Mouse (Mus musculus) hindbrain, embryonic 14.5 days (tissue): ENCODE measurements around the gene F830045P16Rik. TPM values are rescaled to one million over a fixed set of nuclear protein-coding genes. Genes with fewer than 3 reads are reported as not detected.

Experiments
- ATAC-seq: fragments of 200-750 bp; cut with Nextera tagmentation; 2 replicates; pipeline ENCODE4 v1.8.0; 2017; ENCODE audit warnings: moderate number of reproducible peaks, mild to moderate bottlenecking, moderate TSS enrichment, moderate library complexity; ENCODE audit not compliant: low FRiP score
- DNase-seq: peaks from one replicate; pipeline ENCODE4 v3.0.0-alpha.2; 2015; ENCODE audit warnings: low spot score
- H3K27ac ChIP-seq: fragments of 300-500 bp; sonication (generic); 2 replicates; pipeline ENCODE4 v1.5.1; 2014; ENCODE audit warnings: mild to moderate bottlenecking, moderate library complexity
- H3K27me3 ChIP-seq: fragments of 300-500 bp; sonication (generic); 2 replicates; pipeline ENCODE4 v1.6.1; 2014; ENCODE audit warnings: mild to moderate bottlenecking, low read length, mixed read lengths; ENCODE audit not compliant: control insufficient read depth, insufficient read depth
- H3K36me3 ChIP-seq: fragments of 300-500 bp; sonication (generic); replicated peaks from 2 replicates; pipeline ENCODE4 v1.6.1; 2014; ENCODE audit not compliant: control insufficient read depth, insufficient read depth
- H3K4me1 ChIP-seq: fragments of 300-500 bp; sonication (generic); replicated peaks from 2 replicates; pipeline ENCODE4 v1.6.1; 2014; ENCODE audit warnings: antibody characterized with exemption, low read length, mixed read lengths; ENCODE audit not compliant: control insufficient read depth, insufficient read depth
- H3K4me2 ChIP-seq: fragments of 300-500 bp; sonication (generic); replicated peaks from 2 replicates; pipeline ENCODE4 v1.6.1; 2014; ENCODE audit warnings: mild to moderate bottlenecking, moderate library complexity
- H3K4me3 ChIP-seq: fragments of 300-500 bp; sonication (generic); replicated peaks from 2 replicates; pipeline ENCODE4 v1.5.1; 2014; ENCODE audit warnings: mild to moderate bottlenecking, low read length
- H3K9ac ChIP-seq: fragments of 300-500 bp; sonication (generic); 2 replicates; pipeline ENCODE4 v1.6.1; 2014
- H3K9me3 ChIP-seq: fragments of 300-500 bp; sonication (generic); 2 replicates; pipeline ENCODE4 v1.6.1; 2016; ENCODE audit warnings: low read length; ENCODE audit not compliant: control insufficient read depth
- WGBS: fragments of 180-500 bp; shearing (Covaris S2); extraction: QIAGEN DNeasy Blood & Tissue Kit; methylation state at CpG from one replicate; pipeline ENCODE4 v1.1.7; 2014; 5-methylcytosine and 5-hydroxymethylcytosine counted together
- polyA plus RNA-seq: library from polyadenylated mRNA; unstranded; fragments of >200 nt; fragmentation: Nextera tagmentation; extraction: Ambion mirVana; gene quantifications from 2 replicates; pipeline ENCODE4 v1.2.1, GENCODE M21; 2014

The F830045P16Rik gene
- polyA plus RNA-seq, 1 experiment from 2014 or later = not detected

- Histone ChIP-seq H3K27me3 (no peaks in the 10 kb centered on the region), H3K4me3 (no peak overlapping the region), H3K4me1 (0 out of 2 replicates have a peak, but pooled peaks cover 5% of the 10 kb centered on the region), H3K9me3 (no peaks in the 10 kb centered on the region), H3K4me2 (no peak overlapping the region), H3K27ac (no peak overlapping the region), H3K9ac (no peak overlapping the region), H3K36me3 (no peaks in the 10 kb centered on the region)
- 61% methylated on average over 9 of the region's 9 CpGs for WGBS
- no peak for ATAC-seq
- DNase-seq = no peak
Observed at GRCm38 (mm10) chr2:129549537-129550135, 13.2 kb upstream of the F830045P16Rik start.

GRCm38 (mm10) chr2:129546772-129547171 is 10.4 kb upstream of the F830045P16Rik start:
- DNase-seq (no peak), ATAC-seq (no peak)
- H3K4me2 ChIP-seq = no peak overlapping the region
- H3K4me1 ChIP-seq = 0 out of 2 replicates have a peak, but pooled peaks cover 5% of the 10 kb centered on the region
- H3K36me3 ChIP-seq = no peaks in the 10 kb centered on the region
- H3K27me3 ChIP-seq = no peaks in the 10 kb centered on the region
- WGBS = 68% methylated on average over 3 of the region's 3 CpGs
- H3K4me3 ChIP-seq = no peak overlapping the region
- no peak overlapping the region for H3K27ac ChIP-seq
- no peak overlapping the region for H3K9ac ChIP-seq
- H3K9me3 ChIP-seq = no peaks in the 10 kb centered on the region

GRCm38 (mm10) chr2:129545596-129545995 is 9.2 kb upstream of the F830045P16Rik start:
- Histone ChIP-seq H3K4me1 (0 out of 2 replicates have a peak, but pooled peaks cover 5% of the 10 kb centered on the region), H3K27me3 (no peaks in the 10 kb centered on the region), H3K4me3 (no peak overlapping the region), H3K36me3 (no peaks in the 10 kb centered on the region), H3K9me3 (no peaks in the 10 kb centered on the region), H3K9ac (no peak overlapping the region), H3K27ac (no peak overlapping the region), H3K4me2 (no peak overlapping the region)
- ATAC-seq = no peak
- WGBS = 81% methylated on average over 7 of the region's 7 CpGs
- no peak for DNase-seq

- no peak for DNase-seq
- H3K4me3 ChIP-seq = no peak overlapping the region
- ATAC-seq = no peak
- no peaks in the 10 kb centered on the region for H3K27me3 ChIP-seq
- no peak overlapping the region for H3K27ac ChIP-seq
- 0 out of 2 replicates have a peak, but pooled peaks cover 5% of the 10 kb centered on the region for H3K4me1 ChIP-seq
- H3K9me3 ChIP-seq = no peaks in the 10 kb centered on the region
- no peak overlapping the region for H3K4me2 ChIP-seq
- WGBS = 68% methylated on average over 3 of the region's 3 CpGs
- no peak overlapping the region for H3K9ac ChIP-seq
- H3K36me3 ChIP-seq = no peaks in the 10 kb centered on the region
Observed at GRCm38 (mm10) chr2:129544919-129545318, 8.5 kb upstream of the F830045P16Rik start.

- ATAC-seq = 0 out of 2 replicates have a peak, but pooled peaks have one; percentile 31
- no peak overlapping the region for H3K27ac ChIP-seq
Observed at GRCm38 (mm10) chr2:129544448-129544847, 8.0 kb upstream of the F830045P16Rik start.

DNA sequence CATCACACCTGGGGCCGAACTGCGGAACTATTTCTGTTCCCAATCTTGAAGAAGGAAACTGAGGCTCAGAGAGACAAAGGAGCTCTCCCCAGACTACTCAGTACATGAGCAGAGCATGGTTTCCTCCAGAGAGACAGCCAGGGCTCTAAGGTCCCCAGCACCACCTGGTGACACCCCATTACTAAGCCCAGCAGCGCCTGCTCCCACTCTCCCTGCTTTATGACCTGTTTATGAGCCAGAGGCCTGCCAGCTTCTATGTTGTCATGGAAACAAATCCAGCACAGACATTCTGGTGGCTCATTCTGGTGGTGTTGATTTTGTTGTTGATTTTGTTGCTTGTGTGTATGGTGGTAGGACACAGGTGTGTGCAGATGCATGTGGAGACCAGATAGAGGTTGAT is 3.6 kb upstream of the F830045P16Rik start:
- H3K4me1 ChIP-seq = peaks cover 11% of the 10 kb centered on the region; the same call in 1 of the 2 replicates
- ATAC-seq (no peak), DNase-seq (no peak)
- WGBS = 85% methylated on average over 3 of the region's 3 CpGs
- H3K36me3 ChIP-seq = no peaks in the 10 kb centered on the region
- H3K27me3 ChIP-seq = no peaks in the 10 kb centered on the region
- H3K4me2 ChIP-seq = no peak overlapping the region
- no peak overlapping the region for H3K9ac ChIP-seq
- no peak overlapping the region for H3K27ac ChIP-seq
- H3K4me3 ChIP-seq = no peak overlapping the region
- no peaks in the 10 kb centered on the region for H3K9me3 ChIP-seq

More at GRCm38 (mm10) chr2:129544448-129544847, 8.0 kb upstream of the F830045P16Rik start:
- H3K9me3 ChIP-seq = no peaks in the 10 kb centered on the region
- H3K4me1 ChIP-seq = 0 out of 2 replicates have a peak, but pooled peaks cover under 1% of the 10 kb centered on the region
- H3K9ac ChIP-seq = no peak overlapping the region
- H3K4me3 ChIP-seq = no peak overlapping the region
- H3K27me3 ChIP-seq = no peaks in the 10 kb centered on the region
- no peaks in the 10 kb centered on the region for H3K36me3 ChIP-seq
- H3K4me2 ChIP-seq = no peak overlapping the region
- WGBS = 24% methylated on average over 4 of the region's 4 CpGs
- DNase-seq = no peak

DNA sequence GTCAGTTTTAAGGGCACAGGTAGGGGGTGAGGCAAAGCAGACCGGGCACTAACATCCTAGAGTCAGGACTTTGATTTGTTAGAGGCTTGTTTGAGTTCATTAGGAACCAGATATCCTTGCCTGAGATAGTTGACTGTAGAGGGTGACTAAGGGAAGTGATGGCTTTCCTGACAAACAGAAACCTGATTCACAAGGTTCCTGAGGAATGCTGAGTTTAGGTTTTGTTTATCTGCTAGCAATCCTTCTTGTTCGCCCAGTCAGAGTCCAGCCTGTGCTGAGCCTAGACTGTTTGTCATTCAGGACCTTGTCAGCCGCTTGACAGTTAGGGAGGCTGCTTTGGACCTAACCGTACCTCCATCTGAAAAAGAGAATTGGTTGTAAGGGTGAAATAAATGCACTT is 2.8 kb upstream of the F830045P16Rik start:
- Histone ChIP-seq H3K27me3 (no peaks in the 10 kb centered on the region), H3K4me3 (no peak overlapping the region), H3K4me1 (peaks cover 11% of the 10 kb centered on the region; the same call in 1 of the 2 replicates), H3K9ac (no peak overlapping the region), H3K4me2 (no peak overlapping the region), H3K9me3 (no peaks in the 10 kb centered on the region), H3K36me3 (no peaks in the 10 kb centered on the region), H3K27ac (no peak overlapping the region)
- 76% methylated on average over 4 of the region's 4 CpGs for WGBS
- DNase-seq (no peak), ATAC-seq (no peak)

DNA sequence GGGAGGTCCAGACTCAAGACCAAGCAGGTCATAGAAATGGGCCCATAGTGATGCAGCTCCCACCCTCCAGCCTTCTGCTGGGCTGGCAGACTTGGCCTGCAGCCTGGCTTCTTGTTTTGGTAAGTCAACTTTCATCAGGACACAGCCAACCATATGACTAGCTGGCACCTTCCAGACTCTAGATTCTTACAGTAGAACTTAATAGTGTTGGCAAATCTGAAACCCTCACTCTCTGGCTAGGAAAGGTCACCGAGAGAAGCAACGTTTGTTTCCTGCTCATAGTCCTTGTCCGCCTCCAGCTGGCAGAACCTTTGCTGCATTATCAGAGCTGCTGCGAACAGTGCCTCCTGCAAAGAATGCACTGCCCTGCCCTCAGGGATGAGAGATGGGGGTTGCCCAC is 1.5 kb upstream of the F830045P16Rik start:
- H3K4me3 ChIP-seq = no peak overlapping the region
- H3K27ac ChIP-seq = no peak overlapping the region
- no peak overlapping the region for H3K9ac ChIP-seq
- H3K27me3 ChIP-seq = peaks cover 6% of the 10 kb centered on the region; the same call in 1 of the 2 replicates
- ATAC-seq = no peak
- no peak overlapping the region for H3K4me2 ChIP-seq
- no peaks in the 10 kb centered on the region for H3K36me3 ChIP-seq
- WGBS = 79% methylated on average over 4 of the region's 4 CpGs
- no peak for DNase-seq
- H3K4me1 ChIP-seq = peaks cover 11% of the 10 kb centered on the region; the same call in 1 of the 2 replicates
- no peaks in the 10 kb centered on the region for H3K9me3 ChIP-seq

GRCm38 (mm10) chr2:129537360-129537759 is 958 bp upstream of the F830045P16Rik start:
- ATAC-seq (no peak), DNase-seq (no peak)
- Histone ChIP-seq H3K4me1 (peaks cover 11% of the 10 kb centered on the region; the same call in 1 of the 2 replicates), H3K9ac (no peak overlapping the region), H3K9me3 (no peaks in the 10 kb centered on the region), H3K27me3 (peaks cover 8% of the 10 kb centered on the region), H3K27ac (peak overlapping the region; percentile 0; the same call in 1 of the 2 replicates), H3K4me3 (no peak overlapping the region), H3K36me3 (no peaks in the 10 kb centered on the region), H3K4me2 (no peak overlapping the region)
- WGBS = 15% methylated on average over 7 of the region's 7 CpGs
